Mouse (Mus musculus): Measurements from ENCODE around the gene 1600015I10Rik. TPM values are rescaled to one million over a fixed set of nuclear protein-coding genes. Genes with fewer than 3 reads are reported as not detected.
"Not testable (repeated sequence)": the region's sequence is repeated elsewhere in the genome, so short reads cannot be mapped to it uniquely, and the experiment has no call there.

1600015I10Rik gene
- not detected in 2 replicates for polyA plus RNA-seq (2014; fragmentation: Nextera tagmentation; extraction: Ambion mirVana)

GRCm38 (mm10) chr6:48929595-48929994 lies at the start of gene 1600015I10Rik:
Gene 1600015I10Rik (plus strand): TSS chr6:48929895.
- no peak for DNase-seq (ENCODE audit: low spot score)
- no peaks in the 10 kb centered on the region for H3K36me3 ChIP-seq (ENCODE audit: control insufficient read depth, insufficient read depth, low read length)
- H3K4me2 ChIP-seq (ENCODE audit: low read length), result no peak within 1 kb of the TSS
- H3K9ac ChIP-seq (ENCODE audit: low read length), result no peak within 1 kb of the TSS
- ATAC-seq (replicated peaks; ENCODE audit: low FRiP score, low TSS enrichment, low read depth), result no peak
- whole genome bisulfite sequencing, result 87% methylated on average over 5 of the region's 5 CpGs
- no peaks in the 10 kb centered on the region for H3K4me1 ChIP-seq (replicated peaks; ENCODE audit: control insufficient read depth, insufficient read depth, low read length)
- H3K9me3 ChIP-seq (ENCODE audit: control insufficient read depth, low read length), result no peaks in the 10 kb centered on the region
- no peak within 1 kb of the TSS for H3K4me3 ChIP-seq (ENCODE audit: low read depth, low read length)
- H3K27ac ChIP-seq (ENCODE audit: low read depth), result no peak within 1 kb of the TSS
- no peaks in the 10 kb centered on the region for H3K27me3 ChIP-seq (replicated peaks; ENCODE audit: control insufficient read depth, insufficient read depth, low read length)

GRCm38 (mm10) chr6:48894203-48894602 lies 35.5 kb upstream of the 1600015I10Rik start:
- Histone ChIP-seq H3K4me1 (replicated peaks; ENCODE audit: control insufficient read depth, insufficient read depth, low read length) (no peaks in the 10 kb centered on the region; the same call in 1 of the 2 replicates), H3K9me3 (ENCODE audit: control insufficient read depth, low read length) (0 out of 2 replicates have a peak, but pooled peaks cover 3% of the 10 kb centered on the region), H3K36me3 (ENCODE audit: control insufficient read depth, insufficient read depth, low read length) (no peaks in the 10 kb centered on the region), H3K27ac (ENCODE audit: low read depth) (no peak overlapping the region), H3K4me2 (ENCODE audit: low read length) (no peak overlapping the region), H3K4me3 (ENCODE audit: low read depth, low read length) (no peak overlapping the region), H3K27me3 (replicated peaks; ENCODE audit: control insufficient read depth, insufficient read depth, low read length) (no peaks in the 10 kb centered on the region), H3K9ac (ENCODE audit: low read length) (no peak overlapping the region)
- 74% methylated on average over 4 of the region's 4 CpGs for WGBS
- DNase-seq (ENCODE audit: low spot score) (no peak), ATAC-seq (replicated peaks; ENCODE audit: low FRiP score, low TSS enrichment, low read depth) (no peak)

GRCm38 (mm10) chr6:48894938-48895818 lies 34.5 kb upstream of the 1600015I10Rik start:
- Histone ChIP-seq H3K9ac (ENCODE audit: low read length) (no peak overlapping the region), H3K9me3 (ENCODE audit: control insufficient read depth, low read length) (0 out of 2 replicates have a peak, but pooled peaks cover 3% of the 10 kb centered on the region), H3K4me2 (ENCODE audit: low read length) (no peak overlapping the region), H3K27ac (ENCODE audit: low read depth) (no peak overlapping the region), H3K27me3 (replicated peaks; ENCODE audit: control insufficient read depth, insufficient read depth, low read length) (no peaks in the 10 kb centered on the region), H3K4me3 (ENCODE audit: low read depth, low read length) (no peak overlapping the region), H3K36me3 (ENCODE audit: control insufficient read depth, insufficient read depth, low read length) (no peaks in the 10 kb centered on the region), H3K4me1 (replicated peaks; ENCODE audit: control insufficient read depth, insufficient read depth, low read length) (no peaks in the 10 kb centered on the region; the same call in 1 of the 2 replicates)
- WGBS, result 76% methylated on average over 8 of the region's 8 CpGs
- ATAC-seq (replicated peaks; ENCODE audit: low FRiP score, low TSS enrichment, low read depth) (no peak), DNase-seq (ENCODE audit: low spot score) (no peak)

GRCm38 (mm10) chr6:48895941-48896340 lies 33.8 kb upstream of the 1600015I10Rik start:
- Histone ChIP-seq H3K4me1 (replicated peaks; ENCODE audit: control insufficient read depth, insufficient read depth, low read length) (no peaks in the 10 kb centered on the region), H3K9me3 (ENCODE audit: control insufficient read depth, low read length) (0 out of 2 replicates have a peak, but pooled peaks cover 3% of the 10 kb centered on the region), H3K9ac (ENCODE audit: low read length) (no peak overlapping the region), H3K36me3 (ENCODE audit: control insufficient read depth, insufficient read depth, low read length) (no peaks in the 10 kb centered on the region), H3K27me3 (replicated peaks; ENCODE audit: control insufficient read depth, insufficient read depth, low read length) (no peaks in the 10 kb centered on the region), H3K27ac (ENCODE audit: low read depth) (no peak overlapping the region), H3K4me3 (ENCODE audit: low read depth, low read length) (no peak overlapping the region), H3K4me2 (ENCODE audit: low read length) (no peak overlapping the region)
- DNase-seq (ENCODE audit: low spot score), result no peak
- WGBS, result 78% methylated on average over 5 of the region's 5 CpGs
- ATAC-seq (replicated peaks; ENCODE audit: low FRiP score, low TSS enrichment, low read depth), result no peak

- no peak overlapping the region for H3K27ac ChIP-seq (ENCODE audit: low read depth)
- 0 out of 2 replicates have a peak, but pooled peaks cover 3% of the 10 kb centered on the region for H3K9me3 ChIP-seq (ENCODE audit: control insufficient read depth, low read length)
- 88% methylated on average over 5 of the region's 5 CpGs for WGBS
- H3K27me3 ChIP-seq (replicated peaks; ENCODE audit: control insufficient read depth, insufficient read depth, low read length), result no peaks in the 10 kb centered on the region
- no peak overlapping the region for H3K4me2 ChIP-seq (ENCODE audit: low read length)
- no peak for DNase-seq (ENCODE audit: low spot score)
- no peaks in the 10 kb centered on the region for H3K36me3 ChIP-seq (ENCODE audit: control insufficient read depth, insufficient read depth, low read length)
- no peaks in the 10 kb centered on the region for H3K4me1 ChIP-seq (replicated peaks; ENCODE audit: control insufficient read depth, insufficient read depth, low read length)
- H3K9ac ChIP-seq (ENCODE audit: low read length), result no peak overlapping the region
- no peak overlapping the region for H3K4me3 ChIP-seq (ENCODE audit: low read depth, low read length)
- no peak for ATAC-seq (replicated peaks; ENCODE audit: low FRiP score, low TSS enrichment, low read depth)
Observed at GRCm38 (mm10) chr6:48896956-48897355, 32.7 kb upstream of the 1600015I10Rik start.

- 96% methylated on average over 11 of the region's 11 CpGs for WGBS
- H3K9ac ChIP-seq (ENCODE audit: low read length); H3K36me3 ChIP-seq (ENCODE audit: control insufficient read depth, insufficient read depth, low read length); H3K27ac ChIP-seq (ENCODE audit: low read depth); H3K27me3 ChIP-seq (replicated peaks; ENCODE audit: control insufficient read depth, insufficient read depth, low read length); H3K4me3 ChIP-seq (ENCODE audit: low read depth, low read length); H3K4me2 ChIP-seq (ENCODE audit: low read length); ATAC-seq (replicated peaks; ENCODE audit: low FRiP score, low TSS enrichment, low read depth); DNase-seq (ENCODE audit: low spot score); H3K9me3 ChIP-seq (ENCODE audit: control insufficient read depth, low read length); H3K4me1 ChIP-seq (replicated peaks; ENCODE audit: control insufficient read depth, insufficient read depth, low read length): not testable (repeated sequence)
Observed at GRCm38 (mm10) chr6:48901316-48901715, 28.4 kb upstream of the 1600015I10Rik start.

GRCm38 (mm10) chr6:48902511-48903406 lies 26.9 kb upstream of the 1600015I10Rik start:
- no peak for ATAC-seq (replicated peaks; ENCODE audit: low FRiP score, low TSS enrichment, low read depth)
- H3K4me2 ChIP-seq (ENCODE audit: low read length), result no peak overlapping the region
- DNase-seq (ENCODE audit: low spot score), result no peak
- no peaks in the 10 kb centered on the region for H3K27me3 ChIP-seq (replicated peaks; ENCODE audit: control insufficient read depth, insufficient read depth, low read length)
- WGBS, result 88% methylated on average over 17 of the region's 17 CpGs
- H3K4me3 ChIP-seq (ENCODE audit: low read depth, low read length), result no peak overlapping the region
- no peaks in the 10 kb centered on the region for H3K4me1 ChIP-seq (replicated peaks; ENCODE audit: control insufficient read depth, insufficient read depth, low read length)
- H3K9me3 ChIP-seq (ENCODE audit: control insufficient read depth, low read length), result no peaks in the 10 kb centered on the region
- H3K9ac ChIP-seq (ENCODE audit: low read length), result no peak overlapping the region
- H3K27ac ChIP-seq (ENCODE audit: low read depth), result no peak overlapping the region
- H3K36me3 ChIP-seq (ENCODE audit: control insufficient read depth, insufficient read depth, low read length), result no peaks in the 10 kb centered on the region

- Histone ChIP-seq H3K4me3 (ENCODE audit: low read depth, low read length) (no peak overlapping the region), H3K4me2 (ENCODE audit: low read length) (no peak overlapping the region), H3K27ac (ENCODE audit: low read depth) (no peak overlapping the region), H3K4me1 (replicated peaks; ENCODE audit: control insufficient read depth, insufficient read depth, low read length) (no peaks in the 10 kb centered on the region), H3K9ac (ENCODE audit: low read length) (no peak overlapping the region), H3K9me3 (ENCODE audit: control insufficient read depth, low read length) (no peaks in the 10 kb centered on the region), H3K27me3 (replicated peaks; ENCODE audit: control insufficient read depth, insufficient read depth, low read length) (no peaks in the 10 kb centered on the region), H3K36me3 (ENCODE audit: control insufficient read depth, insufficient read depth, low read length) (no peaks in the 10 kb centered on the region)
- no peak for ATAC-seq (replicated peaks; ENCODE audit: low FRiP score, low TSS enrichment, low read depth)
- WGBS, result 65% methylated on average over 4 of the region's 4 CpGs
- no peak for DNase-seq (ENCODE audit: low spot score)
Observed at GRCm38 (mm10) chr6:48903437-48903836, 26.3 kb upstream of the 1600015I10Rik start.
